Mouse (Mus musculus) forebrain, postnatal 0 days (tissue): ENCODE measurements at regions not wholly inside any gene's neighbourhood (a gene's known extent, or its start where the extent isn't known, plus 50 kb on each side); places are given as distances from the start of the nearest gene placed in this dataset.

ENCODE experiments used
- ATAC-seq: fragments of 200-750 bp; cut with Nextera tagmentation; 2 replicates; pipeline ENCODE4 v1.8.0; 2017; ENCODE audit warnings: mild to moderate bottlenecking, moderate library complexity
- DNase-seq: peaks from one replicate; pipeline ENCODE4 v3.0.0-alpha.2; 2015
- H3K27ac ChIP-seq: fragments of 300-500 bp; sonication (generic); 2 replicates; pipeline ENCODE4 v1.5.1; 2014; ENCODE audit warnings: low read depth, mild to moderate bottlenecking, antibody characterized with exemption, low read length, moderate library complexity, mixed read lengths
- H3K27me3 ChIP-seq: fragments of 300-500 bp; sonication (generic); 2 replicates; pipeline ENCODE4 v1.6.1; 2014; ENCODE audit warnings: mild to moderate bottlenecking, low read length, mixed read lengths; ENCODE audit not compliant: insufficient read depth
- H3K36me3 ChIP-seq: fragments of 300-500 bp; sonication (generic); 2 replicates; pipeline ENCODE4 v1.6.1; 2014; ENCODE audit warnings: mild to moderate bottlenecking, moderate library complexity; ENCODE audit not compliant: insufficient read depth
- H3K4me1 ChIP-seq: fragments of 300-500 bp; sonication (generic); 2 replicates; pipeline ENCODE4 v1.6.1; 2014; ENCODE audit warnings: antibody characterized with exemption; ENCODE audit not compliant: insufficient read depth
- H3K4me2 ChIP-seq: fragments of 300-500 bp; sonication (generic); 2 replicates; pipeline ENCODE4 v1.6.1; 2014; ENCODE audit warnings: low read depth, mild to moderate bottlenecking, moderate library complexity
- H3K4me3 ChIP-seq: fragments of 300-500 bp; sonication (generic); 2 replicates; pipeline ENCODE4 v1.5.1; 2014; ENCODE audit warnings: low read depth, low read length, mixed read lengths
- H3K9ac ChIP-seq: fragments of 300-500 bp; sonication (generic); 2 replicates; pipeline ENCODE4 v1.6.1; 2014; ENCODE audit warnings: mild to moderate bottlenecking
- H3K9me3 ChIP-seq: fragments of 300-500 bp; sonication (generic); 2 replicates; pipeline ENCODE4 v1.6.1; 2016; ENCODE audit warnings: low read length
- CTCF ChIP-seq: sonication (generic); IDR thresholded peaks from 2 replicates; pipeline ENCODE4 v1.5.1; 2016; ENCODE audit warnings: antibody characterized with exemption, control low read depth, low read depth
- WGBS: fragments of 180-500 bp; shearing (Covaris S2); extraction: QIAGEN DNeasy Blood & Tissue Kit; methylation state at CpG from one replicate; pipeline ENCODE4 v1.1.7; 2014; 5-methylcytosine and 5-hydroxymethylcytosine counted together

- Histone ChIP-seq H3K9me3 (no peaks in the 10 kb centered on the region), H3K27me3 (no peaks in the 10 kb centered on the region), H3K4me2 (no peak overlapping the region), H3K4me1 (no peaks in the 10 kb centered on the region), H3K9ac (no peak overlapping the region), H3K27ac (no peak overlapping the region), H3K36me3 (no peaks in the 10 kb centered on the region), H3K4me3 (no peak overlapping the region)
- ATAC-seq: no peak
- TF ChIP-seq CTCF: no peak
- WGBS: 100% methylated on average over 1 of the region's 1 CpGs
- no peak for DNase-seq
Measured at GRCm38 (mm10) chr13:34427527-34427926, 82.5 kb upstream of the Slc22a23 start.

- WGBS: 82% methylated on average over 3 of the region's 3 CpGs
- no peak for ATAC-seq
- no peaks in the 10 kb centered on the region for H3K9me3 ChIP-seq
- no peaks in the 10 kb centered on the region for H3K36me3 ChIP-seq
- H3K4me3 ChIP-seq: no peak overlapping the region
- no peak for DNase-seq
- H3K27ac ChIP-seq: no peak overlapping the region
- no peak overlapping the region for H3K4me2 ChIP-seq
- no peaks in the 10 kb centered on the region for H3K27me3 ChIP-seq
- TF ChIP-seq CTCF: no peak
- no peak overlapping the region for H3K9ac ChIP-seq
- no peaks in the 10 kb centered on the region for H3K4me1 ChIP-seq
Measured at GRCm38 (mm10) chr13:34424921-34425320, 79.9 kb upstream of the Slc22a23 start.

- Histone ChIP-seq H3K27ac (no peak overlapping the region), H3K9me3 (no peaks in the 10 kb centered on the region), H3K36me3 (no peaks in the 10 kb centered on the region), H3K27me3 (no peaks in the 10 kb centered on the region), H3K4me1 (no peaks in the 10 kb centered on the region), H3K4me2 (no peak overlapping the region), H3K9ac (no peak overlapping the region), H3K4me3 (no peak overlapping the region)
- DNase-seq (no peak), ATAC-seq (no peak; the same call in 1 of the 2 replicates)
- 55% methylated on average over 3 of the region's 3 CpGs for WGBS
- no peak for TF ChIP-seq CTCF
Measured at GRCm38 (mm10) chr13:34421644-34422043, 76.7 kb upstream of the Slc22a23 start.

GRCm38 (mm10) chr13:34420341-34421156 lies 75.6 kb upstream of the Slc22a23 start:
- H3K27ac ChIP-seq: no peak overlapping the region
- H3K9ac ChIP-seq: no peak overlapping the region
- no peak for ATAC-seq
- no peak for TF ChIP-seq CTCF
- H3K4me3 ChIP-seq: no peak overlapping the region
- DNase-seq: no peak
- H3K27me3 ChIP-seq: no peaks in the 10 kb centered on the region
- 74% methylated on average over 8 of the region's 8 CpGs for WGBS
- no peaks in the 10 kb centered on the region for H3K4me1 ChIP-seq
- no peaks in the 10 kb centered on the region for H3K9me3 ChIP-seq
- no peaks in the 10 kb centered on the region for H3K36me3 ChIP-seq
- no peak overlapping the region for H3K4me2 ChIP-seq

- no peak overlapping the region for H3K27ac ChIP-seq
- H3K4me2 ChIP-seq: no peak overlapping the region
- WGBS: 81% methylated on average over 3 of the region's 3 CpGs
- H3K9ac ChIP-seq: no peak overlapping the region
- no peaks in the 10 kb centered on the region for H3K4me1 ChIP-seq
- TF ChIP-seq CTCF: no peak
- H3K36me3 ChIP-seq: no peaks in the 10 kb centered on the region
- ATAC-seq (no peak), DNase-seq (no peak)
- H3K9me3 ChIP-seq: no peaks in the 10 kb centered on the region
- no peak overlapping the region for H3K4me3 ChIP-seq
- no peaks in the 10 kb centered on the region for H3K27me3 ChIP-seq
Measured at GRCm38 (mm10) chr13:34419061-34419460, 74.1 kb upstream of the Slc22a23 start.

- no peak overlapping the region for H3K4me3 ChIP-seq
- DNase-seq (no peak), ATAC-seq (no peak)
- TF ChIP-seq CTCF: no peak
- H3K27ac ChIP-seq: no peak overlapping the region
- no peaks in the 10 kb centered on the region for H3K9me3 ChIP-seq
- H3K9ac ChIP-seq: no peak overlapping the region
- no peaks in the 10 kb centered on the region for H3K27me3 ChIP-seq
- no peaks in the 10 kb centered on the region for H3K36me3 ChIP-seq
- WGBS: 70% methylated on average over 2 of the region's 2 CpGs
- no peaks in the 10 kb centered on the region for H3K4me1 ChIP-seq
- no peak overlapping the region for H3K4me2 ChIP-seq
Measured at GRCm38 (mm10) chr13:34416603-34417002, 71.6 kb upstream of the Slc22a23 start.

GRCm38 (mm10) chr13:34414533-34414932 lies 69.6 kb upstream of the Slc22a23 start:
- H3K4me1 ChIP-seq: no peaks in the 10 kb centered on the region
- no peak overlapping the region for H3K9ac ChIP-seq
- H3K27ac ChIP-seq: no peak overlapping the region
- 94% methylated on average over 2 of the region's 2 CpGs for WGBS
- H3K9me3 ChIP-seq: no peaks in the 10 kb centered on the region
- no peak for DNase-seq
- H3K4me3 ChIP-seq: no peak overlapping the region
- H3K27me3 ChIP-seq: no peaks in the 10 kb centered on the region
- TF ChIP-seq CTCF: no peak
- no peak overlapping the region for H3K4me2 ChIP-seq
- H3K36me3 ChIP-seq: no peaks in the 10 kb centered on the region
- no peak for ATAC-seq
